Mouse (Mus musculus) C2C12 (cell line): ENCODE measurements around the gene Slc35b2.

Experiments used
- CEBPB ChIP-seq: IDR thresholded peaks from one replicate; pipeline ENCODE4 v1.6.1; 2011; ENCODE audit warnings: low read depth, mild to moderate bottlenecking, control low read depth, moderate library complexity
- CTCF ChIP-seq: IDR thresholded peaks from one replicate; pipeline ENCODE4 v1.5.1; 2011; ENCODE audit not compliant: control insufficient read depth, insufficient read depth, insufficient read length
- MAX ChIP-seq: IDR thresholded peaks from one replicate; pipeline ENCODE4 v1.6.1; 2011; ENCODE audit warnings: mild to moderate bottlenecking, control low read depth
- MYOD1 ChIP-seq: IDR thresholded peaks from one replicate; pipeline ENCODE4 v1.6.1; 2011; ENCODE audit warnings: low read depth; ENCODE audit not compliant: control insufficient read depth, insufficient read length
- USF1 ChIP-seq: IDR thresholded peaks from one replicate; pipeline ENCODE4 v1.6.1; 2011; ENCODE audit warnings: low read depth, mild to moderate bottlenecking, control low read depth, moderate library complexity

DNA sequence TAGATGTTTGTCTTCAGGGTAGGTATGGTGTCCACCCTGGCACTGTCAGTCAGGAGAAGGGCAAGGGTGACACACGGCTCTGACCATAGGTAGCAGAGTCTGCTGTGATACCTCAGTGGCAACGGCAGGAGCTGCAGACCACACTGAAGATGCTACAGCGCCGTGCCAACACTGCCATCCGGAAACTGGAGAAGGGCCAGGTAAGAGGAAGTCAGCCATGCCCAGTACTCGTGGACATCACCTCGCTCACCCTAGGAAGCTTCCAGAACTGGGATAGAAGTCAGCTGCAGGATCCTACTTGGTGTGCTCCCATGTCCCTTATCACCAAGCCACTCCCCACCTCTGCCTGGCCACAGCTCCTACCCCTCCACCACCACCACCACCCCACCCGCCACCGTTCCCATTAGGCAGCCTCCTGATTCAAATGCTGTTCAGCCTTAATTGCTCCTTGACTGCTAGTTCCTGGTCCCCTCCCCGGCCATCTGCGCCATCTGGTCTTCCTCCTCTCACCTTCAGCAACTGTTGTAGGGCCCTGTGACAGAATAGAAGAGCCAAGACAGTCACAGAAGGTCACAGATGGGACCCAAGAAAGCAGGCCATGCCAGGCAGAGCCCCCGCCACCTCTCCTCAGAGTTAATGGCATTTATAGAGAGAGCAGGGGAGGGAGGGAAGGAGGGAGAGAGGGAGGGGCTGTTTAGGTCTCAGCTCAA is 44.8 kb upstream of the Slc35b2 start:
- TF ChIP-seq CTCF: no peak
- no peak for TF ChIP-seq MYOD1
- no peak for TF ChIP-seq USF1
- no peak for TF ChIP-seq CEBPB
- TF ChIP-seq MAX: no peak
